Mouse (Mus musculus) lung, postnatal 0 days (tissue): Measurements from ENCODE around the gene Wdr24. TPM values are rescaled to one million over a fixed set of nuclear protein-coding genes. Genes with fewer than 3 reads are reported as not detected.
A peak's percentile ranks its signal among the peaks of the same experiment; 100 is the strongest.
"Not testable (repeated sequence)": the region's sequence is repeated elsewhere in the genome, so short reads cannot be mapped to it uniquely, and the experiment has no call there.

Experiments
- ATAC-seq: fragments of 200-750 bp; cut with Nextera tagmentation; 2 replicates; pipeline ENCODE4 v1.8.0; 2017; ENCODE audit warnings: moderate library complexity
- DNase-seq: peaks from one replicate; pipeline ENCODE4 v3.0.0-alpha.2; 2016; ENCODE audit warnings: low spot score
- H3K27ac ChIP-seq: fragments of 300-500 bp; sonication (generic); 2 replicates; pipeline ENCODE4 v1.5.1; 2014; ENCODE audit warnings: antibody characterized with exemption, mild to moderate bottlenecking, low read length, mixed read lengths
- H3K27me3 ChIP-seq: fragments of 300-500 bp; sonication (generic); replicated peaks from 2 replicates; pipeline ENCODE4 v1.6.1; 2014; ENCODE audit warnings: low read length, mixed read lengths; ENCODE audit not compliant: insufficient read depth
- H3K36me3 ChIP-seq: fragments of 300-500 bp; sonication (generic); 2 replicates; pipeline ENCODE4 v1.6.1; 2014; ENCODE audit warnings: low read length, mixed read lengths; ENCODE audit not compliant: insufficient read depth
- H3K4me1 ChIP-seq: fragments of 300-500 bp; sonication (generic); 2 replicates; pipeline ENCODE4 v1.6.1; 2014; ENCODE audit warnings: antibody characterized with exemption, low read depth, low read length, mixed read lengths; ENCODE audit not compliant: insufficient read depth
- H3K4me2 ChIP-seq: fragments of 300-500 bp; sonication (generic); replicated peaks from 2 replicates; pipeline ENCODE4 v1.6.1; 2014; ENCODE audit warnings: low read depth, mild to moderate bottlenecking, low read length, moderate library complexity, mixed read lengths
- H3K4me3 ChIP-seq: fragments of 300-500 bp; sonication (generic); 2 replicates; pipeline ENCODE4 v1.5.1; 2014; ENCODE audit warnings: low read depth, low read length
- H3K9ac ChIP-seq: fragments of 300-500 bp; sonication (generic); replicated peaks from 2 replicates; pipeline ENCODE4 v1.6.1; 2014; ENCODE audit warnings: low read depth, mild to moderate bottlenecking
- H3K9me3 ChIP-seq: fragments of 300-500 bp; sonication (generic); 2 replicates; pipeline ENCODE4 v1.6.1; 2016; ENCODE audit warnings: low read length, mixed read lengths
- CTCF ChIP-seq: IDR thresholded peaks from 2 replicates; pipeline ENCODE4 v1.5.1; 2016; ENCODE audit warnings: antibody characterized with exemption, mild to moderate bottlenecking
- EP300 ChIP-seq: IDR thresholded peaks from 2 replicates; pipeline ENCODE4 v1.6.1; 2016; ENCODE audit warnings: antibody characterized with exemption, mild to moderate bottlenecking, control low read depth
- WGBS: fragments of 180-500 bp; shearing (Covaris S2); extraction: QIAGEN DNeasy Blood & Tissue Kit; methylation state at CpG from one replicate; pipeline ENCODE4 v1.1.7; 2014; 5-methylcytosine and 5-hydroxymethylcytosine counted together
- polyA plus RNA-seq: library from polyadenylated mRNA; unstranded; fragments of >200 nt; fragmentation: Nextera tagmentation; extraction: Ambion mirVana; gene quantifications from 2 replicates; pipeline ENCODE4 v1.2.1, GENCODE M21; 2015

The Wdr24 gene
- polyA plus RNA-seq, 1 experiment from 2014 or later: 14.9 TPM

DNA sequence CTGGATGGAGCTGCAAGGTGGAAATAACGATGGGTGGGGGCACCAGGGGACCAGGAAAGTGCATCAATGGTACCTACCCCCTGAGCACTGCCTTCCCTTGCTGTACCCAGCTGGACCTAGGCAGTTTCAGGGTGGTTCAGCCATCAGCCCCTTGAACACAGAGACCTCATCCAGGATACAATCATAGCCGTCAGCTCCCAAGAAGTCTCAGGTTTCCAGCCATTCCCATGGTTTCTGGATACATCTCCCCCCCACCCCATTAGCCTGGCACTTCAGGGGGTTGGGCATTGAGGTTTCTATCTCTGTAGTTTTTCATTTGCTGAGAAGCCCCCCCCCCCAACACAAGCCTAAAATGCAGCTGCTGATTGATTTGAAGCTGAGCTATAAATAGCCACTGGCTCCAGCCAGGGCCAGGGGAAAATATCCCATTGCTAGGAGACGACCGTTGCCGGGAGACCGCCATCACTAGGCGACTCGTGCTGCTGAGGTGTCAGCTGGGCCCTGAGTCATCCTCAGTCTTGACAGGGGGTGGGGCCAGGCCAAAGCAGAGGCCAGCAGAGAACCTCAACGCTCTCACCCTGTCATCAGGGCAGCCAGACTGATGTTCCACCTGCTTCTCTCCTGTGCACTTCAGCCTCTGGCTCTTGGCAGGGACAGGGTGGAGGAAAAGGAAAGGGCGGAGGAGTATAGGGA is 20.5 kb upstream of the Wdr24 start:
- Histone ChIP-seq H3K4me3 (no peak overlapping the region), H3K9me3 (no peaks in the 10 kb centered on the region), H3K4me2 (no peak overlapping the region), H3K27ac (no peak overlapping the region), H3K27me3 (no peaks in the 10 kb centered on the region), H3K36me3 (no peaks in the 10 kb centered on the region), H3K4me1 (no peaks in the 10 kb centered on the region), H3K9ac (no peak overlapping the region)
- TF ChIP-seq CTCF (no peak), EP300 (no peak)
- WGBS: 7% methylated on average over 10 of the region's 10 CpGs
- ATAC-seq: no peak; the same call in 1 of the 2 replicates
- no peak for DNase-seq

DNA sequence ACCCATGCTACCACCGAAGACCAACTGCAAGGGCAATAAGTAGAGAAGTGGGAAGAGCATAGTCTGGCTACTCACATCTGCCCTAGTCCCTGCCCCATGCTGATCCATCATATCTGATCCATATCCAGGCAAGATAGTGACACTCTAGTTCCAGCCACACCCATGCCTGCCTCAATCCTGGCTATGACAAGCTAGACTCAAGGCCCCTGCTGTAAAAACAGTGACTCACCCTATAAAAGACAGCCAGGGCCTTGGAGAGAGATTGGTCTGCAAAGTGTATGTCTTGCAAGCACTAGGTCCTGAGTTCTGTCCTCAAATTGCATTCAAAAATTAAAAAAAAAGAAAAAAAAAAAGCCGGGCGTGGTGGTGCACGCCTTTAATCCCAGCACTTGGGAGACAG is 16.9 kb upstream of the Wdr24 start:
- WGBS: 76% methylated on average over 4 of the region's 4 CpGs
- H3K4me1 ChIP-seq: 0 out of 2 replicates have a peak, but pooled peaks cover 3% of the 10 kb centered on the region
- no peak overlapping the region for H3K9ac ChIP-seq
- H3K36me3 ChIP-seq: no peaks in the 10 kb centered on the region
- no peaks in the 10 kb centered on the region for H3K9me3 ChIP-seq
- TF ChIP-seq CTCF: no peak
- TF ChIP-seq EP300: no peak
- no peak for ATAC-seq
- H3K27ac ChIP-seq: no peak overlapping the region
- H3K27me3 ChIP-seq: peaks cover 24% of the 10 kb centered on the region
- no peak overlapping the region for H3K4me2 ChIP-seq
- no peak overlapping the region for H3K4me3 ChIP-seq
- no peak for DNase-seq

DNA sequence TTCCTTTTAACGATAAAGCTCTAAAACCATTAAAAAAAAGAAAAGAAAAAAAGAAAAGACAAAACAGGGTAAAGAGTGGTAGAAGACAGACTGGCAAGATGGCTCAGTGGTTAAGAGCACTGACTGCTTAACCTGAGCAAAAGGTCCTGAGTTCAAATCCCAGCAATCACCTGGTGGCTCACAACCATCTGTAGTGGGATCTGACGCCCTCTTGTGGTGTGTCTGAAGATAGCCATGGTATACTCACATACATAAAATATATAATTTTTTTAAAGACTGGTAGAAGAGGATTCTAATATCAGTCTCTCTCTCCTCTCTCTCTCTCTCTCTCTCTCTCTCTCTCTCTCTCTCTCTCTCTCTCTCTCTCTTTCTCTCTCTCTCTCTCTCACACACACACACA is 16.0 kb upstream of the Wdr24 start:
- not testable (repeated sequence) for H3K27ac ChIP-seq, H3K4me1 ChIP-seq, H3K36me3 ChIP-seq, H3K4me3 ChIP-seq, H3K9me3 ChIP-seq, H3K4me2 ChIP-seq, H3K9ac ChIP-seq, ATAC-seq, DNase-seq
- peaks cover 24% of the 10 kb centered on the region for H3K27me3 ChIP-seq
- 33% methylated on average over 2 of the region's 2 CpGs for WGBS

GRCm38 (mm10) chr17:25808028-25808427 is 15.4 kb upstream of the Wdr24 start:
- no peak overlapping the region for H3K4me2 ChIP-seq
- H3K36me3 ChIP-seq: no peaks in the 10 kb centered on the region
- 42% methylated on average over 5 of the region's 5 CpGs for WGBS
- H3K27ac ChIP-seq: no peak overlapping the region
- H3K27me3 ChIP-seq: peaks cover 24% of the 10 kb centered on the region
- no peak overlapping the region for H3K9ac ChIP-seq
- DNase-seq (no peak), ATAC-seq (no peak)
- TF ChIP-seq EP300 (no peak), CTCF (no peak)
- 0 out of 2 replicates have a peak, but pooled peaks cover 3% of the 10 kb centered on the region for H3K4me1 ChIP-seq
- no peaks in the 10 kb centered on the region for H3K9me3 ChIP-seq
- H3K4me3 ChIP-seq: no peak overlapping the region

DNA sequence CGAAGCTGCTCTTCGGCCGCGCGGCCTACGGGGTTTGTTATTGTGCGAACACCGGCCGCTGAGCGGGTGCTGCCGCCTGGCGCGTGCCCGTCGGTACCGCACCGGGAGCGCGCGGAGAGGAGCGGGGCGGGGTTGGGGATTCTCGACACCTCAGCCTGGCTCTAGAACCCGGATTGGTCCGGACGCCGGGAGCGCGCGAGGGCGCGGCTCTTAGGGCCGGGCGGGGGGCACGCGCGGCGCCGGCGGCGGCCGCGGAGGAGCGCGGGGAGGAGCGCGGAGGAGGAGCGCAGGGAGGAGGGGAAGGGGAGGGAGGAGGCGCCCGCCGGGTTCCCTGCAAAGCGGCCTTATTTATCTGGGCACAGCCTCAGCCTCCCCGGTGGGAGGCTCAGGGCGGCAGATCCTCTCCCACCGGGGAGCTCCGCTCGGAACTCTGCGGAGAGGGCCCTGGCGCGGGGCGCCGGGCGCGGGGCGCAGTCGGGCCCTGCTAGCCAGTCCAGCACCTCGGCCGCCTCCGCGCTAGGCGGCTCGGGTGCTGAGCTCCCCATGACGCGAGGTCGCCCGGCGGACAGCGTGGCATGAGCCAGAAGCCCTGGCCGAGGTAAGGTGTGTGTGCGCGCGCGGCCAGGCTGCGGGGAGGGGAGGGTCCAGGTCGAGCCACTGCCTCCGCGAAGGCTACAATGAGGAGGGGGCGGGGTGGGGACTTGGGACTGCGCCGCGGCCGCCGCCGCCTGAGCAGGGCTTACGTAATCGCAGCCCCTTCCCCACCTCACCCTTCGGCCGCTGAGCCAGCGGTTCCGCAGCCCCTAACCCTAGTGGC is 14.4 kb upstream of the Wdr24 start, which contains the start of gene Fbxl16:
Fbxl16 (plus strand) TSS at position 297 of the 817 bp plus-strand sequence.
- Histone ChIP-seq H3K4me2 (peak within 1 kb of the TSS; percentile 79), H3K4me1 (0 out of 2 replicates have a peak, but pooled peaks cover 6% of the 10 kb centered on the region), H3K27me3 (peaks cover 24% of the 10 kb centered on the region), H3K36me3 (no peaks in the 10 kb centered on the region), H3K27ac (no peak within 1 kb of the TSS), H3K9me3 (no peaks in the 10 kb centered on the region), H3K4me3 (peak within 1 kb of the TSS; percentile 51), H3K9ac (no peak within 1 kb of the TSS)
- 1% methylated on average over 64 of the region's 100 CpGs for WGBS
- ATAC-seq: peak; percentile 80
- DNase-seq: peak; percentile 68
- TF ChIP-seq EP300 (no peak), CTCF (peak; percentile 44)

DNA sequence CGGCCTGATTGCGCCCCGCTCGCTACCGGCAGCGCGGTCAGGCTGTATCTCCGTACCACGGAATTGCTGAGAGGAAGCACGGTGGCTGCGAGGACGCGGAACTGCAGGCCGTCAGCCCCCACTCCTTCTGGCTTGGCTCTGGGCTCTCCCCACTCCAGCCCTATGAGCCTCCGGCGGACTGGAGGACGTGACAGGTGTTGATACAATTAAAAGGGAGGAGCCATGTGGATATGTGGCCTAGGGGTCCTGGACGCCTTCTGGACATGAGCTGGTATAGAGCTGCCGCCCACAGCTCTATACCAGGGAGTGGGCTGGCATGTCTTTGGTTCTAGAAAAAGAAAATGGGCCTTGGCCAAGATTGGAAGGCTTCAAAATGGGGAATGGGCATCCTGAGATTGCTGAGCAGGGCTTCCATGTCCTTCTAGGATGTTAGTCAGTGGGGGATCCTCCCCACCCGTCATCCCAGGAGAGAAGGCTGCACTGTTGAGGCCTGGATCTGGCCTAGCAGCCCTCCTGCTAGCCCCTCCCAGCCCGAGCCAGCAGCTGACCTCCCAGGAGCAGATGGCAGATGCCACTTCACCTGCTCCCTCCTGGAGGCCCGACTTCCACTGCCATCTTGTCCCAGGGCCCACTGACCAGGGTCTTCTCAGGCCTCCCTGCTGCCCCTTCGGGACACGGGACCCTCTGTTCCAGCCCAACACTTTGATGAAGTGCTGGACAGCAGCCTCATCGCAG is 13.7 kb upstream of the Wdr24 start:
- no peak for ATAC-seq
- no peak overlapping the region for H3K27ac ChIP-seq
- no peak for DNase-seq
- peaks cover 24% of the 10 kb centered on the region for H3K27me3 ChIP-seq
- no peaks in the 10 kb centered on the region for H3K9me3 ChIP-seq
- WGBS: 11% methylated on average over 25 of the region's 25 CpGs
- no peak for TF ChIP-seq EP300
- no peak for TF ChIP-seq CTCF
- H3K4me3 ChIP-seq: peak overlapping the region; percentile 51
- H3K4me1 ChIP-seq: 0 out of 2 replicates have a peak, but pooled peaks cover 6% of the 10 kb centered on the region
- no peaks in the 10 kb centered on the region for H3K36me3 ChIP-seq
- H3K9ac ChIP-seq: no peak overlapping the region
- peak overlapping the region; percentile 79 for H3K4me2 ChIP-seq
